In genomic region chr10:84401907-84402371, GRCm38 (mm10) we compare ENCODE assay signal across 8 mouse cellular contexts. TPM values are rescaled to one million over a fixed set of nuclear protein-coding genes. Genes with fewer than 3 reads are reported as not detected.
DNase-seq lines count a peak whose midpoint lies in the region; ATAC-seq and TF ChIP-seq lines count a peak whose summit lies in the region.

No protein-coding gene starts in this region.

- no peak overlapping the region for H3K4me2 ChIP-seq in embryonic facial prominence, embryonic 14.5 days (ENCODE audit: low read depth, low read length)
- no peak overlapping the region for H3K4me2 ChIP-seq in hindbrain, embryonic 13.5 days
- no peak overlapping the region for H3K4me2 ChIP-seq in midbrain, embryonic 13.5 days (replicated peaks)

- no peak overlapping the region for H3K9ac ChIP-seq in liver, adult 2 months (ENCODE audit: low read depth, low read length)
- H3K9ac ChIP-seq in embryonic facial prominence, embryonic 14.5 days (ENCODE audit: low read depth, low read length), result no peak overlapping the region
- H3K9ac ChIP-seq in hindbrain, embryonic 13.5 days, result no peak overlapping the region
- no peak overlapping the region for H3K9ac ChIP-seq in midbrain, embryonic 13.5 days (replicated peaks)

- H3K27ac ChIP-seq in liver, adult 2 months (replicated peaks; ENCODE audit: insufficient read depth, low read depth, low read length), result no peak overlapping the region; the same call in 1 of the 2 replicates
- H3K27ac ChIP-seq in embryonic facial prominence, embryonic 14.5 days (replicated peaks; ENCODE audit: low read depth, low read length), result no peak overlapping the region
- H3K27ac ChIP-seq in hindbrain, embryonic 13.5 days, result peak overlapping the region; percentile 44; the same call in 1 of the 2 replicates
- H3K27ac ChIP-seq in midbrain, embryonic 13.5 days, result peak overlapping the region; percentile 49; the same call in 1 of the 2 replicates

- TF ChIP-seq CTCF in liver, adult 2 months (IDR thresholded peaks at IDR 0.05; ENCODE audit: low read depth, low read length), result no peak

- no peaks in the 10 kb centered on the region for H3K36me3 ChIP-seq in liver, adult 2 months (ENCODE audit: control insufficient read depth, insufficient read depth, low read length)
- H3K36me3 ChIP-seq in embryonic facial prominence, embryonic 14.5 days (ENCODE audit: control insufficient read depth, insufficient read depth, low read length), result 0 out of 2 replicates have a peak, but pooled peaks cover under 1% of the 10 kb centered on the region
- H3K36me3 ChIP-seq in hindbrain, embryonic 13.5 days, result peaks cover 1% of the 10 kb centered on the region; the same call in 1 of the 2 replicates
- peaks cover 5% of the 10 kb centered on the region; the same call in 1 of the 2 replicates for H3K36me3 ChIP-seq in midbrain, embryonic 13.5 days

- ATAC-seq in embryonic facial prominence, embryonic 14.5 days (ENCODE audit: low read depth), result peak; percentile 37; the same call in 1 of the 2 replicates
- peak; percentile 37; the same call in 1 of the 2 replicates for ATAC-seq in hindbrain, embryonic 13.5 days (ENCODE audit: low FRiP score)
- ATAC-seq in midbrain, embryonic 13.5 days, result peak; percentile 51

- WGBS in liver, adult 2 months, result 65% methylated on average over 7 of the region's 7 CpGs
- WGBS in embryonic facial prominence, embryonic 14.5 days, result 35% methylated on average over 6 of the region's 7 CpGs
- 45% methylated on average over 7 of the region's 7 CpGs for WGBS in hindbrain, embryonic 13.5 days
- 46% methylated on average over 7 of the region's 7 CpGs for WGBS in midbrain, embryonic 13.5 days

- peak; percentile 26 for DNase-seq in liver, adult 2 months (ENCODE audit: extremely low read depth, low read depth, low spot score)
- DNase-seq in liver, result no peak
- peak; percentile 43 for DNase-seq in embryonic facial prominence, embryonic 14.5 days (ENCODE audit: low spot score)
- no peak for DNase-seq in adrenal gland, postnatal 10 days
- no peak for DNase-seq in yolk sac, embryonic 10.5 days (ENCODE audit: low spot score)
- no peak for DNase-seq in thymus, postnatal 4 days

- TF ChIP-seq POLR2A in liver, adult 2 months (IDR thresholded peaks at IDR 0.05; ENCODE audit: extremely low read depth, insufficient read depth, low read length), result no peak

- H3K27me3 ChIP-seq in liver, adult 2 months (ENCODE audit: control insufficient read depth, insufficient read depth, low read length), result no peaks in the 10 kb centered on the region
- no peaks in the 10 kb centered on the region for H3K27me3 ChIP-seq in embryonic facial prominence, embryonic 14.5 days (replicated peaks; ENCODE audit: control insufficient read depth, insufficient read depth, low read length)
- no peaks in the 10 kb centered on the region for H3K27me3 ChIP-seq in hindbrain, embryonic 13.5 days
- no peaks in the 10 kb centered on the region for H3K27me3 ChIP-seq in midbrain, embryonic 13.5 days

- H3K4me1 ChIP-seq in liver, adult 2 months (ENCODE audit: control insufficient read depth, insufficient read depth, low read length), result peaks cover 5% of the 10 kb centered on the region; the same call in 1 of the 2 replicates
- H3K4me1 ChIP-seq in embryonic facial prominence, embryonic 14.5 days (ENCODE audit: control insufficient read depth, insufficient read depth, low read length), result peaks cover 3% of the 10 kb centered on the region; the same call in 1 of the 2 replicates
- peaks cover 42% of the 10 kb centered on the region for H3K4me1 ChIP-seq in hindbrain, embryonic 13.5 days (replicated peaks)
- peaks cover 40% of the 10 kb centered on the region for H3K4me1 ChIP-seq in midbrain, embryonic 13.5 days (replicated peaks)

- no peak overlapping the region for H3K4me3 ChIP-seq in liver, adult 2 months (ENCODE audit: insufficient read depth, low read depth, low read length)
- no peak overlapping the region for H3K4me3 ChIP-seq in embryonic facial prominence, embryonic 14.5 days (ENCODE audit: low read depth, low read length)
- no peak overlapping the region for H3K4me3 ChIP-seq in hindbrain, embryonic 13.5 days
- H3K4me3 ChIP-seq in midbrain, embryonic 13.5 days (replicated peaks), result no peak overlapping the region

- H3K79me2 ChIP-seq in liver, adult 2 months (ENCODE audit: control insufficient read depth, insufficient read depth, low read length), result no peaks in the 10 kb centered on the region

- H3K9me3 ChIP-seq in embryonic facial prominence, embryonic 14.5 days (ENCODE audit: control insufficient read depth, low read length), result no peaks in the 10 kb centered on the region
- no peaks in the 10 kb centered on the region for H3K9me3 ChIP-seq in hindbrain, embryonic 13.5 days
- peaks cover 3% of the 10 kb centered on the region; the same call in 1 of the 2 replicates for H3K9me3 ChIP-seq in midbrain, embryonic 13.5 days

RNA-seq across cellular contexts. Expression of gene Nuak1, which starts 38.5 kb away (rescaled TPM):
- 0.65 and 0.87 TPM in 2 replicates for total RNA-seq in liver, adult 2 months (2014; rRNA removed)
- polyA plus RNA-seq in liver, adult 2 months (2012; rRNA removed), result 1.4 and 2.8 TPM in 2 replicates
- 3.3 and 3.7 TPM in 2 replicates for polyA plus RNA-seq in embryonic facial prominence, embryonic 14.5 days (2014; fragmentation: Nextera tagmentation; extraction: Ambion mirVana)
- 4.6 and 4.8 TPM in 2 replicates for polyA plus RNA-seq in hindbrain, embryonic 13.5 days (2015; fragmentation: Nextera tagmentation; extraction: Ambion mirVana)
- polyA plus RNA-seq in midbrain, embryonic 13.5 days (2015; fragmentation: Nextera tagmentation; extraction: Ambion mirVana), result 4.9 and 5.0 TPM in 2 replicates
- total RNA-seq in adrenal gland, postnatal 10 days (2021), result 10 to 100 TPM in 1 of 2 experiments, 1 to 10 TPM in 1; 8.8 to 10.9 TPM

Comparison
In these comparisons a context has a peak if more than half of its experiments do, and no peak if none do; other contexts are left out.
1. DNase-seq: peak in liver, adult 2 months (single experiment) and embryonic facial prominence, embryonic 14.5 days (single experiment); none in liver (single experiment), adrenal gland, postnatal 10 days (single experiment), yolk sac, embryonic 10.5 days (single experiment) and thymus, postnatal 4 days (single experiment).
2. H3K27ac ChIP-seq: peak in hindbrain, embryonic 13.5 days (single experiment) and midbrain, embryonic 13.5 days (single experiment); none in liver, adult 2 months (single experiment) and embryonic facial prominence, embryonic 14.5 days (single experiment).
3. Peak in every context shown above with its lines, with median percentiles within 50 percentile points of each other: ATAC-seq.